8 mouse cellular contexts compared by ENCODE assay signal in genomic region chr11:51605602-51606446, GRCm38 (mm10). TPM values are rescaled to one million over a fixed set of nuclear protein-coding genes. Genes with fewer than 3 reads are reported as not detected.
DNase-seq lines count a peak whose midpoint lies in the region; ATAC-seq and TF ChIP-seq lines count a peak whose summit lies in the region.

No protein-coding gene starts in this region.

- no peaks in the 10 kb centered on the region for H3K27me3 ChIP-seq in E14TG2a.4 (ENCODE audit: insufficient read depth, low read length)
- no peaks in the 10 kb centered on the region for H3K27me3 ChIP-seq in forebrain, embryonic 12.5 days
- no peaks in the 10 kb centered on the region for H3K27me3 ChIP-seq in lung, embryonic 14.5 days (ENCODE audit: insufficient read depth, low read length)
- no peaks in the 10 kb centered on the region for H3K27me3 ChIP-seq in thymus, adult 2 months (ENCODE audit: control insufficient read depth, insufficient read depth, low read length)

- H3K9me3 ChIP-seq in E14TG2a.4 (ENCODE audit: low read length): no peaks in the 10 kb centered on the region
- H3K9me3 ChIP-seq in forebrain, embryonic 12.5 days: no peaks in the 10 kb centered on the region
- no peaks in the 10 kb centered on the region for H3K9me3 ChIP-seq in lung, embryonic 14.5 days (ENCODE audit: low read depth, low read length)

- H3K9ac ChIP-seq in forebrain, embryonic 12.5 days: peak overlapping the region; percentile 100
- peak overlapping the region; percentile 99 for H3K9ac ChIP-seq in lung, embryonic 14.5 days

- under 1% methylated on average over 75 of the region's 81 CpGs for WGBS in forebrain, embryonic 12.5 days
- WGBS in large intestine, adult 2 months: 1% methylated on average over 80 of the region's 81 CpGs
- WGBS in lung, embryonic 14.5 days: under 1% methylated on average over 71 of the region's 81 CpGs
- WGBS in olfactory bulb, adult 2 months: under 1% methylated on average over 81 of the region's 81 CpGs
- under 1% methylated on average over 81 of the region's 81 CpGs for WGBS in thymus, adult 2 months

- no peak for TF ChIP-seq CTCF in E14TG2a.4 (conservative IDR thresholded peaks at IDR 0.05; ENCODE audit: low read length)
- no peak for TF ChIP-seq CTCF in lung, embryonic 14.5 days (IDR thresholded peaks at IDR 0.05; ENCODE audit: low read depth)
- TF ChIP-seq CTCF in olfactory bulb, adult 2 months (IDR thresholded peaks at IDR 0.05; ENCODE audit: insufficient read depth, low read depth, low read length): no peak
- TF ChIP-seq CTCF in thymus, adult 2 months (IDR thresholded peaks at IDR 0.05; ENCODE audit: borderline replicate concordance, control insufficient read depth, extremely low read depth, insufficient read depth, low read length, poor library complexity): peak; percentile 66; the same call in 1 of the 2 replicates

- peak; percentile 71 for ATAC-seq in forebrain, embryonic 12.5 days (ENCODE audit: low FRiP score)
- ATAC-seq in lung, embryonic 14.5 days (ENCODE audit: insufficient read depth): peak; percentile 77

- TF ChIP-seq POLR2A in olfactory bulb, adult 2 months (IDR thresholded peaks at IDR 0.05; ENCODE audit: insufficient read depth, low read depth, low read length): peak; percentile 33; the same call in 1 of the 2 replicates
- TF ChIP-seq POLR2A in thymus, adult 2 months (IDR thresholded peaks at IDR 0.05; ENCODE audit: control insufficient read depth, extremely low read depth, insufficient read depth, low read length, poor library complexity): peak; percentile 90

- peak overlapping the region; percentile 78 for H3K4me2 ChIP-seq in forebrain, embryonic 12.5 days
- peak overlapping the region; percentile 66 for H3K4me2 ChIP-seq in lung, embryonic 14.5 days

- intact Hi-C loops in heart, postnatal 10 days (cut with DNase I): no loop called here

- peak overlapping the region; percentile 98 for H3K27ac ChIP-seq in forebrain, embryonic 12.5 days
- H3K27ac ChIP-seq in lung, embryonic 14.5 days (ENCODE audit: low read depth): peak overlapping the region; percentile 97
- H3K27ac ChIP-seq in olfactory bulb, adult 2 months (ENCODE audit: insufficient read depth, low read depth, low read length): peak overlapping the region; percentile 30
- peak overlapping the region; percentile 15 for H3K27ac ChIP-seq in thymus, adult 2 months (ENCODE audit: control insufficient read depth, insufficient read depth, low read length)

- peak; percentile 82 for DNase-seq in c-Kit-positive CD71-positive TER-119-positive erythroid progenitor cells, embryonic 14.5 days (ENCODE audit: low spot score)
- DNase-seq in heart, postnatal 10 days: peak; percentile 91 to 93
- peak; percentile 75 for DNase-seq in large intestine, adult 2 months (ENCODE audit: low read depth, low spot score)
- DNase-seq in lung, embryonic 14.5 days: peak; percentile 93
- DNase-seq in thymus, adult 2 months: peak; percentile 86

- H3K36me3 ChIP-seq in E14TG2a.4 (ENCODE audit: insufficient read depth, low read length): peaks cover 49% of the 10 kb centered on the region
- H3K36me3 ChIP-seq in forebrain, embryonic 12.5 days (replicated peaks): peaks cover 44% of the 10 kb centered on the region
- H3K36me3 ChIP-seq in lung, embryonic 14.5 days (ENCODE audit: insufficient read depth): peaks cover 51% of the 10 kb centered on the region
- H3K36me3 ChIP-seq in thymus, adult 2 months (ENCODE audit: control insufficient read depth, insufficient read depth, low read length): peaks cover 45% of the 10 kb centered on the region

- H3K4me1 ChIP-seq in E14TG2a.4 (replicated peaks; ENCODE audit: low read depth, low read length): peaks cover 66% of the 10 kb centered on the region
- H3K4me1 ChIP-seq in forebrain, embryonic 12.5 days: peaks cover 44% of the 10 kb centered on the region
- H3K4me1 ChIP-seq in lung, embryonic 14.5 days (ENCODE audit: insufficient read depth): no peaks in the 10 kb centered on the region
- no peaks in the 10 kb centered on the region for H3K4me1 ChIP-seq in olfactory bulb, adult 2 months (ENCODE audit: control insufficient read depth, insufficient read depth, low read length)
- H3K4me1 ChIP-seq in thymus, adult 2 months (replicated peaks; ENCODE audit: control insufficient read depth, insufficient read depth, low read length): peaks cover 13% of the 10 kb centered on the region

- peak overlapping the region; percentile 96 for H3K4me3 ChIP-seq in E14TG2a.4 (replicated peaks; ENCODE audit: low read length)
- H3K4me3 ChIP-seq in forebrain, embryonic 12.5 days (replicated peaks): peak overlapping the region; percentile 99
- H3K4me3 ChIP-seq in lung, embryonic 14.5 days (ENCODE audit: low read depth, low read length): peak overlapping the region; percentile 97
- peak overlapping the region; percentile 84 for H3K4me3 ChIP-seq in olfactory bulb, adult 2 months (ENCODE audit: insufficient read depth, low read depth, low read length)
- H3K4me3 ChIP-seq in thymus, adult 2 months (ENCODE audit: control insufficient read depth, insufficient read depth, low read length): peak overlapping the region; percentile 64

RNA-seq across cellular contexts. Expression of gene Hnrnpab, which starts 0.8 kb away (rescaled TPM):
- 853 and 874 TPM in 2 replicates for polyA plus RNA-seq in forebrain, embryonic 12.5 days (2016; fragmentation: Nextera tagmentation; extraction: Ambion mirVana)
- 100 to 1,000 TPM; 237 to 257 TPM for total RNA-seq in heart, postnatal 10 days (2021)
- 144 and 192 TPM in 2 replicates for polyA plus RNA-seq in large intestine, adult 2 months (2012; rRNA removed)
- polyA plus RNA-seq in lung, embryonic 14.5 days (2014; fragmentation: Nextera tagmentation; extraction: Ambion mirVana): 676 and 703 TPM in 2 replicates
- polyA plus RNA-seq in olfactory bulb, adult 2 months (2012; ENCODE audit: insufficient read depth, insufficient read length, low replicate concordance, missing spikeins): 230 and 328 TPM in 2 replicates
- 533 and 863 TPM in 2 replicates for polyA plus RNA-seq in thymus, adult 2 months (2012; rRNA removed)

RNA-seq across cellular contexts. Expression of gene Nhp2, which starts 13.7 kb away (rescaled TPM):
- polyA plus RNA-seq in forebrain, embryonic 12.5 days (2016; fragmentation: Nextera tagmentation; extraction: Ambion mirVana): 126 and 131 TPM in 2 replicates
- 10 to 100 TPM; 30.5 to 30.9 TPM for total RNA-seq in heart, postnatal 10 days (2021)
- 69.0 and 81.4 TPM in 2 replicates for polyA plus RNA-seq in large intestine, adult 2 months (2012; rRNA removed)
- polyA plus RNA-seq in lung, embryonic 14.5 days (2014; fragmentation: Nextera tagmentation; extraction: Ambion mirVana): 178 and 187 TPM in 2 replicates
- not detected in 2 replicates for polyA plus RNA-seq in olfactory bulb, adult 2 months (2012; ENCODE audit: insufficient read depth, insufficient read length, low replicate concordance, missing spikeins)
- polyA plus RNA-seq in thymus, adult 2 months (2012; rRNA removed): 69.3 and 70.8 TPM in 2 replicates

RNA-seq across cellular contexts. Expression of gene Phykpl, which starts 21.3 kb away (rescaled TPM):
- polyA plus RNA-seq in forebrain, embryonic 12.5 days (2016; fragmentation: Nextera tagmentation; extraction: Ambion mirVana): 15.1 and 16.4 TPM in 2 replicates
- 10 to 100 TPM; 10.5 to 12.1 TPM for total RNA-seq in heart, postnatal 10 days (2021)
- 14.2 and 24.8 TPM in 2 replicates for polyA plus RNA-seq in large intestine, adult 2 months (2012; rRNA removed)
- 19.6 and 23.3 TPM in 2 replicates for polyA plus RNA-seq in lung, embryonic 14.5 days (2014; fragmentation: Nextera tagmentation; extraction: Ambion mirVana)
- polyA plus RNA-seq in olfactory bulb, adult 2 months (2012; ENCODE audit: insufficient read depth, insufficient read length, low replicate concordance, missing spikeins): not detected in 2 replicates
- 20.2 and 21.8 TPM in 2 replicates for polyA plus RNA-seq in thymus, adult 2 months (2012; rRNA removed)

RNA-seq across cellular contexts. Expression of gene Rmnd5b, which starts 29.9 kb away (rescaled TPM):
- 43.4 and 44.7 TPM in 2 replicates for polyA plus RNA-seq in forebrain, embryonic 12.5 days (2016; fragmentation: Nextera tagmentation; extraction: Ambion mirVana)
- 10 to 100 TPM; 24.1 to 25.4 TPM for total RNA-seq in heart, postnatal 10 days (2021)
- 36.0 and 41.4 TPM in 2 replicates for polyA plus RNA-seq in large intestine, adult 2 months (2012; rRNA removed)
- polyA plus RNA-seq in lung, embryonic 14.5 days (2014; fragmentation: Nextera tagmentation; extraction: Ambion mirVana): 39.4 and 43.6 TPM in 2 replicates
- polyA plus RNA-seq in olfactory bulb, adult 2 months (2012; ENCODE audit: insufficient read depth, insufficient read length, low replicate concordance, missing spikeins): not detected in 2 replicates
- 123 and 125 TPM in 2 replicates for polyA plus RNA-seq in thymus, adult 2 months (2012; rRNA removed)

RNA-seq across cellular contexts. Expression of gene N4bp3, which starts 44.8 kb away (rescaled TPM):
- 9.5 and 10.5 TPM in 2 replicates for polyA plus RNA-seq in forebrain, embryonic 12.5 days (2016; fragmentation: Nextera tagmentation; extraction: Ambion mirVana)
- total RNA-seq in heart, postnatal 10 days (2021): 10 to 100 TPM; 35.0 to 40.5 TPM
- polyA plus RNA-seq in large intestine, adult 2 months (2012; rRNA removed): 4.0 and 5.2 TPM in 2 replicates
- 35.5 and 39.2 TPM in 2 replicates for polyA plus RNA-seq in lung, embryonic 14.5 days (2014; fragmentation: Nextera tagmentation; extraction: Ambion mirVana)
- not detected in 2 replicates for polyA plus RNA-seq in olfactory bulb, adult 2 months (2012; ENCODE audit: insufficient read depth, insufficient read length, low replicate concordance, missing spikeins)
- polyA plus RNA-seq in thymus, adult 2 months (2012; rRNA removed): 22.7 and 25.5 TPM in 2 replicates

Comparison
In these comparisons a context has a peak if more than half of its experiments do, and no peak if none do; other contexts are left out.
1. Peak in every context shown above with its lines: DNase-seq, ATAC-seq, H3K4me3 ChIP-seq and H3K27ac ChIP-seq.
2. H3K27ac ChIP-seq: peak in every context shown above with its lines; median percentile 98 in forebrain, embryonic 12.5 days; 97 in lung, embryonic 14.5 days; 30 in olfactory bulb, adult 2 months; 15 in thymus, adult 2 months.
3. RNA of gene Nhp2, which starts 13.7 kb away (polyA plus RNA-seq): 178 to 187 TPM in lung, embryonic 14.5 days, 126 to 131 TPM in forebrain, embryonic 12.5 days, 69.0 to 81.4 TPM in large intestine, adult 2 months and 69.3 to 70.8 TPM in thymus, adult 2 months; not detected in olfactory bulb, adult 2 months; every median in the first group is over 10 times any median in the second.